Mouse (Mus musculus): ENCODE data around the gene Gstp1. TPM values are rescaled to one million over a fixed set of nuclear protein-coding genes. Genes with fewer than 3 reads are reported as not detected.
"Not testable (repeated sequence)": the region's sequence is repeated elsewhere in the genome, so short reads cannot be mapped to it uniquely, and the experiment has no call there.

Gstp1 gene
- polyA plus RNA-seq, 1 experiment from 2014 or later = 573 TPM

DNA sequence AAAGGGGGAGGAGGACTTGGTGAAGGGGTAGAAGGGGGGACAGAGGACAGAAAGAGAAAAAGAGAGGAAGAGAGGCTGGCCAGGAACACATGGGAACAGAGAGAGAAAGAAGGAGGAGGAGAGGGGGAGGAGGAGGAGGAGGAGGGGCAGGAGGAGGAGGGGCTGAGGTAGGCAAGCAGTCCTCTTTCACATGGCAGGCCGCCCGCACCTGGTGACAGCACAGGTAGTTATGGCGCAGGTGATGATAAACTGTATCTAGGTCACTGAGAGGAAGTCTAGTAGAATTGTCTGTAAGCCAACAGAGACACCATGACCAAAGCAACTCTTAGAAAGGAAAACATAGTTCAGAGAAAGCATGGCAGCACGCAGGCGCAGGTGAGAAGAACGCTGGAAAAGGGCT lies 33.6 kb upstream of the Gstp1 start:
- ATAC-seq (ENCODE audit: low FRiP score, low read depth) = no peak
- H3K4me3 ChIP-seq = no peak overlapping the region
- no peaks in the 10 kb centered on the region for H3K27me3 ChIP-seq
- no peak overlapping the region for H3K9ac ChIP-seq
- 92% methylated on average over 6 of the region's 6 CpGs for WGBS
- no peak overlapping the region for H3K4me2 ChIP-seq
- H3K9me3 ChIP-seq = no peaks in the 10 kb centered on the region
- H3K27ac ChIP-seq (replicated peaks) = no peak overlapping the region
- no peaks in the 10 kb centered on the region for H3K4me1 ChIP-seq (replicated peaks)
- no peaks in the 10 kb centered on the region for H3K36me3 ChIP-seq

DNA sequence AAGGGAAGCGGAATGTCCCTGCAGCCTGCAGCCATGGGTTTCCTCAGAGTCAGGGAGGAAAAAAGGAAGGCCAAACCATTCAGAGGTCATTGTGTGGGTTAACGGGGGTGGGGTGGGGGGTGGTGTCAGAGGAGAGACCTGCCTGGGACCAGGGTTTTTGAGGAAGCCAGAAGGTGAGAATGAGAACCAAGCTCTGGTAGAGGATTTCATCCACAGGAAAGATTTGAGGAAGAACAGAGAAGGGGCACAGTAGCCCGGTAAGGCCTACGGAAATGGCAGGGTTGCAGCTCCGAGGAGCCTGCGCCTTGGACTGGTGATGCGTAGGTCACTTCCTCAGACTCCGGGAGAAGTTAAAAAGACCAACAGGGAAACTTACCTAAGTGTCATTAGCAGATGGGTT lies 33.0 kb upstream of the Gstp1 start:
- no peak for ATAC-seq (ENCODE audit: low FRiP score, low read depth)
- H3K9me3 ChIP-seq = no peaks in the 10 kb centered on the region
- no peak overlapping the region for H3K4me3 ChIP-seq
- no peak overlapping the region for H3K27ac ChIP-seq (replicated peaks)
- H3K4me2 ChIP-seq = no peak overlapping the region
- WGBS = 88% methylated on average over 8 of the region's 8 CpGs
- no peaks in the 10 kb centered on the region for H3K27me3 ChIP-seq
- no peaks in the 10 kb centered on the region for H3K36me3 ChIP-seq
- H3K9ac ChIP-seq = no peak overlapping the region
- H3K4me1 ChIP-seq (replicated peaks) = no peaks in the 10 kb centered on the region

DNA sequence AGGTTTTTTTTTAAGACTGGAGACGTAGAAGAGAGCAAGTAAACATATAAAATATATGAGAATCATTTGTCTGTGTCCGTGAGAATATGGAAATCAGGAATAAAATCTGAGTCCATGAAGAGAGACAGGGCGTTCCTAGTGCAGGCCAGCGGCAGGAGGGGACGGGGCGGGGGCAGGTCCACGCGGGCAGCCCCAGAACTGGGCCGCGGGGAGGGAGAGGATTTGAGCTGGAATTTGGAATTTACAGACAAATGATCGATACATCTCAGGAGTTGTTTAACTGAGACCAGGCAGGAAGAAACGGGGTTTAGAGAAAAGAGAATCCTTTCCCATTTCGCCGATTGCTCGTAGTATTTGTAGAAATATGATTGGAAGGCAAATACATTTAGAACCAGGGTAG lies 32.5 kb upstream of the Gstp1 start:
- WGBS = 84% methylated on average over 15 of the region's 15 CpGs
- H3K27ac ChIP-seq (replicated peaks) = no peak overlapping the region

DNA sequence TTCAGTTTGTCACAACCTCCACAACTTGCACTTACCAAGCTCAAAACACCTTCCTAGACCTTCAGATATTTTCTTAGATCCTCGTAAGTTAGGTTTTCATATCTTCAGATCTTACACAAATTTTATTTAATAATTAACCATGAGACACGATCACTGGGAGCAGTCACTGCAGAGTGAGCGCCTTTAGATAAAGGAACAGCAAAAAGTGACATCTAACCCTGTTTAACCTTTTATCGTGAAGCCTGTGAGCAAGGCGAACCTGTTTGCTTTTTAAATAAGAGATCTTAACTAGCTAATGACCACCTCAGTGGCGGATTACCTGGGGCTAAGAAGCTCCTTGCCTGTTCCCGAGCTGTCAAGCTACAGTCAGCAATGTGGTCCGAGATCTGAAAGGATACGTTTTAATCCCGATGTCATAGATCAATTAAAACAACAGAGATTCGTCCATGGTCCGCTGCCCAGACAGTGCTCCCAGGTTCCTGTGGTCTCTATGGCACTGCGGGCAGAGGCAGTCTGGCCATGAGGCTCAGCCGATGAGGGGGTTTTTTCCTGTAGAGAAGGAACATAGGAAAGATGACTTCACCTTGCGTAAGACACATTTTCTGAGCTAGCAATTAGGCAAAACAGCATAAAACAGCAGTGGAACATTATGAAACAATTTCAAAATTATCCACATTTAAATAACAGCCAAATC lies 31.1 kb upstream of the Gstp1 start:
- H3K36me3 ChIP-seq = no peaks in the 10 kb centered on the region
- 69% methylated on average over 15 of the region's 15 CpGs for WGBS
- no peaks in the 10 kb centered on the region for H3K9me3 ChIP-seq
- no peak overlapping the region for H3K4me2 ChIP-seq
- no peaks in the 10 kb centered on the region for H3K27me3 ChIP-seq
- no peaks in the 10 kb centered on the region for H3K4me1 ChIP-seq (replicated peaks)
- no peak overlapping the region for H3K27ac ChIP-seq (replicated peaks)
- no peak for ATAC-seq (ENCODE audit: low FRiP score, low read depth)
- H3K9ac ChIP-seq = no peak overlapping the region
- H3K4me3 ChIP-seq = no peak overlapping the region

More for the DNA sequence above, 32.5 kb upstream of the Gstp1 start:
- no peaks in the 10 kb centered on the region for H3K27me3 ChIP-seq
- no peak for ATAC-seq (ENCODE audit: low FRiP score, low read depth)
- H3K4me3 ChIP-seq = no peak overlapping the region
- no peak overlapping the region for H3K4me2 ChIP-seq
- no peak overlapping the region for H3K9ac ChIP-seq
- no peaks in the 10 kb centered on the region for H3K36me3 ChIP-seq
- H3K9me3 ChIP-seq = no peaks in the 10 kb centered on the region
- H3K4me1 ChIP-seq (replicated peaks) = no peaks in the 10 kb centered on the region

DNA sequence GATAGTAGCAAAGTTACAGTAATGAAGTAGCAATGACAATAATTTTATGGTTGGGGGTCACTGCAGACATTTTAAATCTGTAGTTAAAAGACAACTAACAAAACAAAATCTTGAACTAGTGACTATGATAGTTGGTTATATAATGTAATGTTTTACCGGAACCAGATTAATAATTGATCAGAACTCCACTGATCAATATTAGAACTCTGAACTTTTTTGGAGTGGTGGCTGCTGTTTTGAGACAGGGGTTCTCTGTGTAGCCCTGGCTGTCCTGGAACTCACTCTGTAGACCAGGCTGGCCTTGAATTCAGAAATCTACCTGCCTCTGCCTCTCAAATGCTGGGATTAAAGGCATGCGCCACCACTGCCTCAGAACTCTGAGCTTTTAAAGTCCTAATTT lies 30.5 kb upstream of the Gstp1 start:
- not testable (repeated sequence) for H3K4me1 ChIP-seq (replicated peaks); H3K4me3 ChIP-seq; H3K27ac ChIP-seq (replicated peaks); H3K9me3 ChIP-seq; ATAC-seq (ENCODE audit: low FRiP score, low read depth); H3K27me3 ChIP-seq; H3K9ac ChIP-seq; H3K36me3 ChIP-seq; H3K4me2 ChIP-seq
- 97% methylated on average over 2 of the region's 2 CpGs for WGBS

DNA sequence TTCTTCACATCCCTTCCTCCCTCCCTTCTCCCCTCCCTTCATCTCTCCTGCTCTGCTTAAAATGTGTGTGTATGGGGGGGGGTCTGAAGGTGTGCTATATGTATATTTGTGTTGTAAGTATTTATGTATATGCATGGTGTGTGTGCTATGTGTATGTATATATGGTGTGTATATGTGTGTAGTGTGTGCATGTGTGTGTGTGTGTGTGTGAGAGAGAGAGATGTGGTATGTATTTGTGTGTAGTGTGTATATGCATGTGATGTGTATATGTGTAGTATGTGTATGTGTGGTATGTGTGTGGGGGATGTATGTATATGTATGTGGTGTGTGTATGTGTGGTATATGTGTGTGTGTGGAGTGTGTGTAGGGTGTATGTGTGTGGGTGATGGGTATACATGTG lies 29.1 kb upstream of the Gstp1 start:
- no peaks in the 10 kb centered on the region for H3K9me3 ChIP-seq

DNA sequence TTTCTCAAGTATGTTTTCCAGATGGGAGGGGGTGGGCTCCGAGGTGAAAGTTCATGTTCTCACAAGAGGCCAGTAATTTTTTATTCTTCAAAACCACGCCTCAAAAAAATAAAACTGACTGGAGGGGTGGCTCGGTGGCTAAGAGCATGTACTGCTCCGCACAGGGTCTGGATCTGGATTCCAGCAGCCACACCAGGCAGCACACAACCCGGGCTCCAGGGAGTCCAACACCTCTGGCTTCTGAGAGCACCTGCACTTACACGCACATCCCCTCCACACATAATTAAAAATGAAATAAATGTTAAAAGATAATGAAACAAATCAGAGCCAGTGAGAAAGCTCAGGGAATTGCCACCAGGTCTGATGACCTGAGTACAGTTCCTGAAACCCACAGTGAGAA lies 28.5 kb upstream of the Gstp1 start:
- H3K27me3 ChIP-seq = no peaks in the 10 kb centered on the region
- no peaks in the 10 kb centered on the region for H3K9me3 ChIP-seq
- ATAC-seq (ENCODE audit: low FRiP score, low read depth) = no peak
- H3K4me1 ChIP-seq (replicated peaks) = no peaks in the 10 kb centered on the region
- H3K9ac ChIP-seq = no peak overlapping the region
- WGBS = 87% methylated on average over 6 of the region's 6 CpGs
- no peak overlapping the region for H3K27ac ChIP-seq (replicated peaks)
- no peaks in the 10 kb centered on the region for H3K36me3 ChIP-seq
- no peak overlapping the region for H3K4me2 ChIP-seq
- H3K4me3 ChIP-seq = no peak overlapping the region

More for the DNA sequence above, 29.1 kb upstream of the Gstp1 start:
- Histone ChIP-seq H3K36me3 (no peaks in the 10 kb centered on the region), H3K9ac (no peak overlapping the region), H3K4me1 (replicated peaks) (no peaks in the 10 kb centered on the region), H3K4me3 (no peak overlapping the region), H3K4me2 (no peak overlapping the region), H3K27ac (replicated peaks) (no peak overlapping the region), H3K27me3 (no peaks in the 10 kb centered on the region)
- ATAC-seq (ENCODE audit: low FRiP score, low read depth) = no peak

DNA sequence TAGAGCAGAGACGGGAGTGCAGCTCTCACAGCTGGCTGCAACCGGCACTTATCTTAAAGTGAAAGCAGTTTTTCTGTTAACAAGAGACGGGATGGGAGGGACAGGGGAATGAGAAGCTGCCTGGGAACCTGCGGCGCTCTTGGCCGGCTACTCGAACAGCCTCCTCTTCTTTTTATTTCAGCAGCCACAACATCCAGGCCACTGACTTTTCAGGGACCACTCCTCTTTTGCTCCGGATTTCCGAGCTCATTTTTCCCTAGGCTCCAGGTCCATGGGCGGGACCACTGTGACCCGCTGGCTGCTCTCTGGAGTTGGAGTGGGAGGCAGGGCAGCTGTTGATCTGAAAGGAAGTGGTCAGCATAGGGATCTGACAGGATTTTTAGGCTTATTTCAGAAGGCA lies 26.7 kb upstream of the Gstp1 start:
- not testable (repeated sequence) for H3K27me3 ChIP-seq; H3K9me3 ChIP-seq; H3K36me3 ChIP-seq; ATAC-seq (ENCODE audit: low FRiP score, low read depth); H3K4me1 ChIP-seq (replicated peaks); H3K4me2 ChIP-seq; H3K4me3 ChIP-seq; H3K9ac ChIP-seq; H3K27ac ChIP-seq (replicated peaks)
- WGBS = 47% methylated on average over 2 of the region's 11 CpGs

DNA sequence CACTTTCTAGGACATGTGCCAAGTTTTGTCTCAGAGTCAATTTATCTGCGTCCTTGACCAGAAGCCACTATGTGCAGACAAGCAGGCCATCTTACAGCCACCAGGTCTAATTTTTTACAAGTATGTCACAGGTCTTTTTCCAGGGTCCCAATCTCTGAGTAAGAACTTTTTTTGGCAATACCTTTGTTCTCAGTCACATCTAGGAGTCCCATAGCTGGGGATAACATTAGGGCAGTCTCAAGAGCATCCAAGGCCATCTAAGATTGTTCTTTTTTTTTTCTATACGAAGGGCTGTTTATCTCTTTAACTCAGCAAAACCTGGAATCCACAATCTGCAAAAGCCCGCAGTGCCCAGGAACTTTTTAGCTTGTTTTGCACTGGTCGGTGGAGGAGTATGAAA lies 25.6 kb upstream of the Gstp1 start:
- H3K27ac ChIP-seq (replicated peaks); H3K4me2 ChIP-seq; H3K9me3 ChIP-seq; H3K36me3 ChIP-seq; H3K27me3 ChIP-seq; H3K4me1 ChIP-seq (replicated peaks); ATAC-seq (ENCODE audit: low FRiP score, low read depth); H3K4me3 ChIP-seq; H3K9ac ChIP-seq: not testable (repeated sequence)
- 83% methylated on average over 4 of the region's 4 CpGs for WGBS

DNA sequence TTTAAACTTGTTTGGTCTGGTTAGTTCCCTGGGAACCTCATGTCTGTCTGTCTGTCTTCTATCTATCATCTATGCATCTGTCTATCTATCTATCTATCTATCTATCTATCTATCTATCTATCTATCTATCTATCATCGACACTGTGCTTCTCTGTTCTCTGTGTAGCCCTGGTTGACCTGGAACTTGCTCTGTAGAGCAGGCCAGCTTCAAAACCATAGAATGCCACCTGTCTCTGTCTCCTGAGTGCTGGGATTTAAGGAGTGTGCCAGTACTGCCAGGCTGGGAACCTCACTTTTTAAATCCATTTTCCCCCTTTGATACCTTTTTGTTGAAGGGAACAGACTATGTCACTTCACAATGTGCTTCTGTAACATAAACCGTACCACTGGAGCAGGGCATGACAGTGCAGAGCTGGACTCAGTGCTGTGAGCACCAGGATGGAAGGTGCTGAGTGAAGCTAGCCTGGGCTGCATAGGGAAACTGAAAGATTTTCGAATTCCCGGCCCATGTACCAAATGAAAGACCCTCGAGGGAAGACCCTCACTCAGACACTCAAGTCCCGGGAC lies 23.2 kb upstream of the Gstp1 start:
- no peak overlapping the region for H3K4me3 ChIP-seq
- WGBS = 91% methylated on average over 6 of the region's 6 CpGs

DNA sequence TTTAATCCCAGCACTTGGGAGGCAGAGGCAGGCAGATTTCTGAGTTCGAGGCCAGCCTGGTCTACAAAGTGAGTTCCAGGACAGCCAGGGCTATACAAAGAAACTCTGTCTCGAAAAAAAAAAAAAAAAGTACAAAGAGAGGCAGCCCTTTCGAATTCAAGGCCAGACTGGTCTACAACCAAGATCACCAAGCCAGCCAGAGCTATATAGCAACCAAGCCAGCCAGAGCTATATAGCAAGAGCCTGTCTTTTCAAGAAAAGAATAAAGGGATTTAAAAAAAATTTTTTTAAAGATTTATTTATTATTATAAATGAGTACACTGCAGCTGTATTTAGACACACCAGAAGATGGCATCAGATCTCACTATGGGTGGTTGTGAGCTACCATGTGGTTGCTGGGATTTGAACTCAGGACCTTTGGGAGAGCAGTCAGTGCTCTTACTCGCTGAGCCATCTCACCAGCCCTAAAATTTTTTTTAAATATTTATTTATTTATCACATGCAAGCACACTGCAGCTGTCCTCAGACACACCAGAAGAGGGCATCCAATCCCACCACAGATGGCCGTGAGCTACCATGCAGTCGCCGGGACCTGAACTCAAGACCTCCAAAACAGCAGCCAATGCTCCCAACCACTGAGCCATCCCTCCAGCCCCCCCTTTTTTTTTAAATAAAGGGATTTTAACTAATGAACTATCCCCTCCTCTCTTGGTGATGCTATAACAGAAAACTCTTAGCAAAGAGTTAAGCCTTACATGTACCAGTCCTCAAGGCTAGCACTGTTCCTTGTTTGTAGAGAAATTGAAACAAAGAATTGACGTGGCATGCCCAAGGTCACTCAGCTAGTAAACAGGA lies 22.5 kb upstream of the Gstp1 start:
- H3K27ac ChIP-seq (replicated peaks); ATAC-seq (ENCODE audit: low FRiP score, low read depth); H3K9me3 ChIP-seq; H3K4me2 ChIP-seq; H3K9ac ChIP-seq; H3K36me3 ChIP-seq; H3K4me3 ChIP-seq; H3K27me3 ChIP-seq; H3K4me1 ChIP-seq (replicated peaks): not testable (repeated sequence)
- WGBS = 89% methylated on average over 8 of the region's 8 CpGs

More for the DNA sequence above, 23.2 kb upstream of the Gstp1 start:
- H3K27me3 ChIP-seq = no peaks in the 10 kb centered on the region
- ATAC-seq (ENCODE audit: low FRiP score, low read depth) = no peak
- H3K9me3 ChIP-seq = no peaks in the 10 kb centered on the region
- no peak overlapping the region for H3K9ac ChIP-seq
- no peak overlapping the region for H3K4me2 ChIP-seq
- no peaks in the 10 kb centered on the region for H3K36me3 ChIP-seq
- H3K27ac ChIP-seq (replicated peaks) = no peak overlapping the region
- no peaks in the 10 kb centered on the region for H3K4me1 ChIP-seq (replicated peaks)

DNA sequence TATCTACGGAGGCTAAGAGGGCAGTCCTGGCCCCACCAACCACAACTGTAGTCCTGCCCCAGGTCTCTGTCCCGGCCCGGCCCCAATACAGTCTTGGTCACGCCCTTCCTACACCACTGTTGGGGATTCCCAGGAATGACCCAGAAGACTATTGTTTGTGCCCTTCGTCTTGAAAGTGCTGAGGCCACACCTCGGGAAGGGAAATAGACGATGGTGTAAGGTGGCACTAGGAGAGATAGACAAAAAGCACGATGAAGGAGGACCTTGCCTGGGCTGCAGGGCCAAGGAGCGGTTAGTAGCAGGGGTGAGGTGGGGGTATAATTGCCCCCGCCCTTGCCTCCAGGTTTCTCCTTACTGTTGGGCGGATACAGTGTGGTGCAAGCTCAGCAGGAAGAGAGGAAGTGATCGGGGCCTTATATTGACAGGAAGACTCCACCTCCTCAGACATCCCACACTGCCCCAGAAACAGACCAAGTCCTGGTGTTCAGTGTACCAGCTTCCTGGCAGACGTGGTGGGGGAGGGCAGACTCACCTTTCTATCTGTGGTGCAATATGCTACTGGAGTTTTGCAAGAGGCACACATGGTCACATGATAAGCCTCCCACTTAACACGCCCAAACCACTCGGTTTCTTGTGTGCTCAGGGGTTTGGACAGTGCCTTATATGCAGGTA lies 21.4 kb upstream of the Gstp1 start, which contains the start of gene Gstp3:
Gene Gstp3, minus strand, starts transcription at position 501 of the 672 bp plus-strand sequence.
- Histone ChIP-seq H3K4me2 (no peak within 1 kb of the TSS), H3K9ac (no peak within 1 kb of the TSS), H3K36me3 (no peaks in the 10 kb centered on the region), H3K27ac (replicated peaks) (no peak within 1 kb of the TSS), H3K9me3 (no peaks in the 10 kb centered on the region), H3K4me1 (replicated peaks) (no peaks in the 10 kb centered on the region), H3K27me3 (no peaks in the 10 kb centered on the region), H3K4me3 (no peak within 1 kb of the TSS)
- ATAC-seq (ENCODE audit: low FRiP score, low read depth) = no peak
- WGBS = 86% methylated on average over 15 of the region's 15 CpGs

All from hindbrain, embryonic 15.5 days (tissue).